Mouse (Mus musculus) thymus, adult 2 months (tissue): ENCODE results near the gene Prim2. TPM values are rescaled to one million over a fixed set of nuclear protein-coding genes. Genes with fewer than 3 reads are reported as not detected.

Experiments used
- DNase-seq: peaks from one replicate; pipeline ENCODE4 v3.0.0; 2021
- H3K27ac ChIP-seq: fragments of 200-500 bp; 2 replicates; pipeline ENCODE4 v1.5.1; 2012; ENCODE audit warnings: low read length, control low read depth; ENCODE audit not compliant: control insufficient read depth, insufficient read depth
- H3K27me3 ChIP-seq: fragments of 200-500 bp; 2 replicates; pipeline ENCODE4 v1.6.1; 2012; ENCODE audit warnings: mild to moderate bottlenecking, low read length, moderate library complexity, mixed read lengths; ENCODE audit not compliant: control insufficient read depth, insufficient read depth
- H3K36me3 ChIP-seq: fragments of 200-500 bp; 2 replicates; pipeline ENCODE4 v1.6.1; 2012; ENCODE audit warnings: mild to moderate bottlenecking, low read length, moderate library complexity; ENCODE audit not compliant: control insufficient read depth, insufficient read depth
- H3K4me1 ChIP-seq: fragments of 200-500 bp; replicated peaks from 2 replicates; pipeline ENCODE4 v1.6.1; 2012; ENCODE audit warnings: low read length; ENCODE audit not compliant: control insufficient read depth, insufficient read depth
- H3K4me3 ChIP-seq: fragments of 200-500 bp; 2 replicates; pipeline ENCODE4 v1.5.1; 2012; ENCODE audit warnings: mild to moderate bottlenecking, low read length, control low read depth, moderate library complexity; ENCODE audit not compliant: control insufficient read depth, insufficient read depth
- CTCF ChIP-seq: fragments of 200-500 bp; IDR thresholded peaks from 2 replicates; pipeline ENCODE4 v1.5.1; 2012; ENCODE audit warnings: mild to moderate bottlenecking, control low read depth, low read length, moderate library complexity, borderline replicate concordance; ENCODE audit not compliant: control insufficient read depth, poor library complexity, insufficient read depth; ENCODE audit errors: extremely low read depth
- POLR2A ChIP-seq: fragments of 200-500 bp; IDR thresholded peaks from 2 replicates; pipeline ENCODE4 v1.6.1; 2012; ENCODE audit warnings: mild to moderate bottlenecking, low read length, control low read depth, moderate library complexity; ENCODE audit not compliant: control insufficient read depth, poor library complexity, insufficient read depth; ENCODE audit errors: extremely low read depth
- WGBS: fragments of 180-500 bp; shearing (Covaris S2); methylation state at CpG from one replicate; pipeline ENCODE4 v1.1.7; 2018; 5-methylcytosine and 5-hydroxymethylcytosine counted together
- polyA plus RNA-seq: library from polyadenylated mRNA; depleted of rRNA; stranded (reverse); fragments of >200 nt; gene quantifications from 2 replicates; pipeline ENCODE4 v1.2.3, GENCODE M21; 2012

The Prim2 gene
- polyA plus RNA-seq, 1 experiment: 16.2 TPM

DNA sequence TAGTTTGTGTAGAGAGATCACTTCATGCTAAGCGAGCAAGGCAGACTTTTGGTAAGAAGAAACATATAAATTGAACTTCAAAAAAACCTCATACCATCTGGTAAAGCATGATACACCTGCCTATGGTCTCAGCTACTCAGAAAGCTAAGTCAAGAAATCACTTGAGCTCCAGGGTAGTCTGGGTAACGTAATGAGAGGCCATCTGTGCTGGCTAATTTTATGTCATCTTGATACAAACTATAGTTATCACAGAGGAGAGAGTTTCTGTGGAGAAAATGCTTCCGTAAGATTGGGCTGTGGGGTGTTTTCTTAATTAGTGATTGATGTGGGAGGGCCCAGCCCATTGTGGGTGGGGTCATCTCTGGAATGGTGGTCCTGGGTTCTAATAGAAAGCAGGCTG lies 24.3 kb upstream of the Prim2 start:
- 81% methylated on average over 3 of the region's 3 CpGs for WGBS

DNA sequence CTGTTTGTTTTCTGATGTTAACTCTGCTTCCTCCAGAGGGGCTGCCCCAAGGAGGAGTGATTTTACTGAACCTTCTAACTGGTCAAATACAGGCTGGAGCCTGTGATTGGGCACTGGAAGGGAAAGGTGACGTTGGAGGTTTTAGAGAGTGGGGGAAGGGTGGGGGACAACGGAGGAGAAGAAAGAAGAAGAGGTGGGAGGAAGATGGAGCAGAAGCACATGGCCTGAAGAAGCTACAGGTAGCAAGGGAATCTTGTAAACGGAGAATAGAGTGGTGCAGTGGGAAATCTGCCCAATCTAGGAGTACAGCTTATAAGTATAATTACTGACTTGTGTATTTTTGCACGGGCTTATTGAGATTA lies 20.5 kb upstream of the Prim2 start:
- 54% methylated on average over 4 of the region's 4 CpGs for WGBS
- Histone ChIP-seq H3K4me1 (no peaks in the 10 kb centered on the region), H3K36me3 (no peaks in the 10 kb centered on the region), H3K27ac (no peak overlapping the region), H3K4me3 (no peak overlapping the region), H3K27me3 (no peaks in the 10 kb centered on the region)
- DNase-seq: no peak
- TF ChIP-seq POLR2A (no peak), CTCF (no peak)

More for the DNA sequence above, 24.3 kb upstream of the Prim2 start:
- TF ChIP-seq POLR2A (no peak), CTCF (no peak)
- Histone ChIP-seq H3K27me3 (no peaks in the 10 kb centered on the region), H3K4me3 (no peak overlapping the region), H3K4me1 (no peaks in the 10 kb centered on the region), H3K27ac (no peak overlapping the region), H3K36me3 (no peaks in the 10 kb centered on the region)
- DNase-seq: no peak

DNA sequence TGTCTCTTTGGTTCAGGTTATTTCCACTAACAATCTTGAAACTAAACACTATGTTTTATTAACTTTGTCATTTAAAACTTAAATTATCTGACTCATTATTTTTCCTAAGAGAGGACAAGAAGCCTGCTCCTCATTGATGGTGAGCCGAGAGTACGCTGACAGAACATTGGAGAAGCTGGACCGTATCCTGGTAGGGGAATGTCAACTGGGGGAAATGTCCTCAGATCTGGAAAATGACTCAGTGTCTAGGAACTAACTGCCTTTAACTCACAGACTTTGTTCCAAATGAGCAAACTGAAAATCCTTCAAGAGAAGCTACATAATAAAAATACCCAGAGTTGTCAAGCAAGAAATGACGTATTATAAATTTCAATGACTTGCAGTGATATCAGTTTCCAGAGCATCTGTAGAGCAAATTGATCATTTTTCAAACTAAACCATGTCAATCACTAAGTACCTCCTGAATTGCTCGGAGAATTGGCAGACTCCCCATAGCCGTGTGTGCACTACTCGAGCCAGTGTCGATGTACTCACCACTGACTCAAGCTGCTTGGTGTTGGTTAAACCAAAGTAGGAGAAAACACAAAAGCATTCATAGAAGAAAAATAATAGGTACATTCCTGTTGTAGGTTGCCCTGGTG lies 20.0 kb upstream of the Prim2 start:
- Histone ChIP-seq H3K27me3 (no peaks in the 10 kb centered on the region), H3K36me3 (no peaks in the 10 kb centered on the region), H3K4me1 (no peaks in the 10 kb centered on the region), H3K4me3 (no peak overlapping the region), H3K27ac (no peak overlapping the region)
- DNase-seq: no peak
- TF ChIP-seq CTCF: no peak
- no peak for TF ChIP-seq POLR2A
- 88% methylated on average over 8 of the region's 8 CpGs for WGBS

DNA sequence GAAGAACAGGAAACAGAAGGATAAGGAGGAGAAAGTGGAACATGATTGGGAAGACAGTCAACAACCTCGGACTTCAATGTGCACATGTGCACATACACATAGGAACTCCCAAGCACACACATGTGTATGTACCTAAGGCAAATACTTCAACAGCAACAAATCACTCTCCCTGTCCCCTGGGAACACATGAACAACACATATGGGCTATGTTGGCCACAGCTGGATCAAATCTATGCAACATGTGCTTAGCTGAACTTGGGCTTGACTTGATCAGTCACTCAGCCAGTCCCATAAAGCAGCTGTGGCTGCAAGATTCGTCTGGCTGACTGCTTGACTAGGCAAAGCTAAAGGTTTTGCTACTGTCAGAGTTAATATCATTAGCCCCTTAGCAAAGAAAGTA lies 19.2 kb upstream of the Prim2 start:
- no peaks in the 10 kb centered on the region for H3K36me3 ChIP-seq
- DNase-seq: no peak
- H3K27me3 ChIP-seq: no peaks in the 10 kb centered on the region
- TF ChIP-seq POLR2A: no peak
- TF ChIP-seq CTCF: no peak
- WGBS: 85% methylated on average over 2 of the region's 2 CpGs
- no peaks in the 10 kb centered on the region for H3K4me1 ChIP-seq
- no peak overlapping the region for H3K4me3 ChIP-seq
- H3K27ac ChIP-seq: no peak overlapping the region

DNA sequence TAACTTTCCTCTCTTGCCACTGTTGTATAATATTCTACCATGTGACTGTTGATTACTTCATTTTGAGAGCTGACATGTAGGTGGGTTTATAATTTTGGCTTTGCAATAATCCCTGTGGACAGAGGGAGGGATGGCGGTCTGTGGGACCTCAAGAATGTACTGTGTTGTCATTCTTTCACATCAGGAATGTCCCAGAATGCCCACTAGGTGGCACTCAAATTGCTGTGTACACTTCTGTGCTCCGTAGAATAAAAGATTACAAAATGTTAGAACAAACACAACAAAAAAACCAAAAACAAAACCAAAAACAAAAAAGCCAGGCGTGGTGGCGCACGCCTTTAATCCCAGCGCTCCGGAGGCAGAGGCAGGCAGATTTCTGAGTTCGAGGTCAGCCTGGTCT lies 14.9 kb upstream of the Prim2 start:
- H3K27ac ChIP-seq: no peak overlapping the region
- no peaks in the 10 kb centered on the region for H3K27me3 ChIP-seq
- TF ChIP-seq POLR2A (no peak), CTCF (no peak)
- H3K4me3 ChIP-seq: no peak overlapping the region
- no peaks in the 10 kb centered on the region for H3K36me3 ChIP-seq
- H3K4me1 ChIP-seq: no peaks in the 10 kb centered on the region
- 59% methylated on average over 8 of the region's 8 CpGs for WGBS
- peak; percentile 26 for DNase-seq

DNA sequence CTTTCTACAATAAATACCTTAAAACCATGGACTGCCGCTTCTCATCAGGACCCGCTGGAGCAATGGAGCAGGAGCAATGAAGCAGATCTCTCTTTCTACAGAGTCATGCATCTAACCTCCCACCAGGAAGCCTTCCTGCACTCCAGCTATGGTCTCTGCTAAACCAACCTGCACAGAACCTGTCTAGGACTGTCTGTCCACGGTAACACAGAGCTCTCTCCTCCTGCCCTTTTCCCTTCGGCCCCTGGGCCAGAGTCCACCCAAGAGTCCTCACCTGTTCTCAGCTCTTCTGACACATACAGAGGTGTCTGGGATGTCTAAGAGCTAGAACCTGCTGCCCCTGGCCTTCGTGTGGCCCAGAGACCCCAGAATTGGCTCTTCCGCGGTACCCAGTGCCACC lies 11.3 kb upstream of the Prim2 start:
- no peaks in the 10 kb centered on the region for H3K36me3 ChIP-seq
- 94% methylated on average over 7 of the region's 7 CpGs for WGBS
- H3K4me1 ChIP-seq: no peaks in the 10 kb centered on the region
- no peak overlapping the region for H3K27ac ChIP-seq
- TF ChIP-seq CTCF (no peak), POLR2A (no peak)
- no peak overlapping the region for H3K4me3 ChIP-seq
- no peaks in the 10 kb centered on the region for H3K27me3 ChIP-seq
- no peak for DNase-seq

- no peak overlapping the region for H3K4me3 ChIP-seq
- no peaks in the 10 kb centered on the region for H3K36me3 ChIP-seq
- WGBS: 88% methylated on average over 4 of the region's 4 CpGs
- TF ChIP-seq CTCF (no peak), POLR2A (no peak)
- no peak for DNase-seq
- H3K4me1 ChIP-seq: no peaks in the 10 kb centered on the region
- no peaks in the 10 kb centered on the region for H3K27me3 ChIP-seq
- no peak overlapping the region for H3K27ac ChIP-seq
Observed at GRCm38 (mm10) chr1:33680435-33680834, 10.8 kb upstream of the Prim2 start.
